In genomic region chr4:125987071-125987470, GRCm38 (mm10) we compare ENCODE assay signal across 13 mouse cellular contexts.
"Had no signal": no experiment of that assay in that cellular context is flagged by ENCODE, and none has a peak within 500 bp of the region (broad histone marks: within the 10 kb centered on the region; RNA-seq: fewer than 3 reads in every experiment).

No protein-coding gene starts in this region.

- DNase-seq: gastrocnemius, adult 2 months; gastrocnemius, postnatal 10 days; gastrocnemius, postnatal 25 days; heart, adult 18-20 months; heart, postnatal 10 days; heart, postnatal 4 days; kidney, adult 18-20 months; kidney, adult 8-10 months; kidney, postnatal 14 days; kidney, postnatal 36 days; layer of hippocampus, adult 9-11 months; layer of hippocampus, postnatal 36 days; lung, adult 18-20 months had no signal
